Mouse (Mus musculus) heart, embryonic 16.5 days (tissue): ENCODE measurements at regions not wholly inside any gene's neighbourhood (a gene's known extent, or its start where the extent isn't known, plus 50 kb on each side); places are given as distances from the start of the nearest gene placed in this dataset.

ENCODE experiments used
- ATAC-seq: fragments of 200-750 bp; cut with Nextera tagmentation; replicated peaks from 2 replicates; pipeline ENCODE4 v1.8.0; 2017; ENCODE audit warnings: moderate number of reproducible peaks; ENCODE audit not compliant: insufficient read depth, low FRiP score; ENCODE audit errors: extremely low read depth
- H3K27ac ChIP-seq: fragments of 300-500 bp; sonication (generic); 2 replicates; pipeline ENCODE4 v1.5.1; 2014; ENCODE audit warnings: mild to moderate bottlenecking, low read length, control low read depth, moderate library complexity
- H3K27me3 ChIP-seq: fragments of 300-500 bp; sonication (generic); 2 replicates; pipeline ENCODE4 v1.6.1; 2014; ENCODE audit warnings: low read length, mixed read lengths; ENCODE audit not compliant: control insufficient read depth, insufficient read depth
- H3K36me3 ChIP-seq: fragments of 300-500 bp; sonication (generic); 2 replicates; pipeline ENCODE4 v1.6.1; 2014; ENCODE audit not compliant: control insufficient read depth, insufficient read depth
- H3K4me1 ChIP-seq: fragments of 300-500 bp; sonication (generic); 2 replicates; pipeline ENCODE4 v1.6.1; 2014; ENCODE audit warnings: low read length, mixed read lengths; ENCODE audit not compliant: control insufficient read depth, insufficient read depth
- H3K4me2 ChIP-seq: fragments of 300-500 bp; sonication (generic); 2 replicates; pipeline ENCODE4 v1.6.1; 2014; ENCODE audit warnings: low read depth, mild to moderate bottlenecking, control low read depth, low read length
- H3K4me3 ChIP-seq: fragments of 300-500 bp; sonication (generic); 2 replicates; pipeline ENCODE4 v1.5.1; 2014; ENCODE audit warnings: mild to moderate bottlenecking, control low read depth, low read length
- H3K9ac ChIP-seq: fragments of 300-500 bp; sonication (generic); 2 replicates; pipeline ENCODE4 v1.6.1; 2014; ENCODE audit warnings: low read length, control low read depth
- H3K9me3 ChIP-seq: fragments of 300-500 bp; sonication (generic); replicated peaks from 2 replicates; pipeline ENCODE4 v1.6.1; 2016; ENCODE audit warnings: low read length; ENCODE audit not compliant: control insufficient read depth
- WGBS: fragments of 180-500 bp; shearing (Covaris S2); extraction: QIAGEN DNeasy Blood & Tissue Kit; methylation state at CpG from one replicate; pipeline ENCODE4 v1.1.7; 2014; 5-methylcytosine and 5-hydroxymethylcytosine counted together

DNA sequence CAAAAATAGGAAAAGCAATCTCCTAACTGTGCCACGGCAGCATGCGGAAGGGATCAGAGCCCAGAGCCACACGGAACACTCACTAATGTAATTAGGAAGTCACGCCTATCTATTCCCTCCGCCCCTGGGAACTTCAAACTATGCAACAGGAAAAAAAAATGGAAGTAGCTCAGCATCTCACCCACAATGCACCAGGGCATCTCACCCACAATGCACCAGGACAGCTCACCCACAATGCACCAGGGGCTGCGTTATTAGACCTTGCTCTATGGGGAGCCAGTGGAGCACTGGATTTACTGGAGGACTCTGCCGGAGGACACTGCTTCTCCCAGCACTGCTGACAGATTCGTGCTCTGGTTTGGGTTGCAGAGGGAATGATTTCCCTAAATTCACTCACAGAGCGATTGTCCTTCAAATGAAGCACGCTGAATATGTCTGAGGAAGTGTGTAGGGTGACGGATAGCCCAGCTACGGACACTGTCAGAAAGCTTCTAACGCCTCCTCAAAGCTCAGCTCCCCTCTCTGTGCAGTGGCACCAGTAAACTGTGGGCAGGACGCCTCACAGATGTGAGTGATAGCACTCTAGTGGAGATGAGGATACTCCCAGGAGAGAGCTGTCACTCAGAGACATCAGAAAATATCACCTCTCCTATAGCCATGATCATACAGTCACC, 51.8 kb upstream of the Mbnl2 start:
- Histone ChIP-seq H3K9ac (no peak overlapping the region), H3K27ac (no peak overlapping the region), H3K27me3 (no peaks in the 10 kb centered on the region), H3K4me1 (no peaks in the 10 kb centered on the region), H3K4me2 (no peak overlapping the region), H3K9me3 (peaks cover 8% of the 10 kb centered on the region; the same call in 1 of the 2 replicates), H3K4me3 (no peak overlapping the region), H3K36me3 (no peaks in the 10 kb centered on the region)
- WGBS: 79% methylated on average over 14 of the region's 14 CpGs
- ATAC-seq: no peak

DNA sequence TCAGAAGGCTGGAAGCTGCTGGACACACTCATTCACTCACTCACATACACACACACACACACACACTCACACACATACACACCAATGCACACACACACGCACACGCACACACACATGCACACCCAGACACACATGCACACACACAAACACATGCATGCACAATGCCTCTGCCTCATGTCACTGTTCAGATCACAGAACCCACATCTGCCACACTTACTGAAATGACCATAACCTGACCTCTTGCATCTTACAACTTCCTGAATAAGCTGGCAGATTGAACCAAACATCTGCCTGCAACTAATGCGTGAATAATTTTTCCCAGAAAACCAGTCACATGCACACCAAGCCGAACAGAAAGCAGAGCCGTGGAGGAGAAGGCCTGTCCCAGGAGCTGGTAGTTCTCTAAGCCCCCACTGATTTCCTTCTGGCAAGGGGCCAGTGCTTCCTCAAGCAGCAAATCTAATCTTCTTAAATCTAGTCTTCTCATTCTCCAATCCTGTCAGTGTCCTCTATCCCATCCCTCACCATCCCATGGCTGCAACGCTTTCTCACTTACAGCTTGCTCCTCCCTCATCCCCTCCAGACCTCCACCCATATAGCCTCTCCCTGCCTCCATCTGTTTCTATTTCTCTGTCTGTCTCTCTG, 51.1 kb upstream of the Mbnl2 start:
- H3K9me3 ChIP-seq: peaks cover 8% of the 10 kb centered on the region; the same call in 1 of the 2 replicates
- no peak overlapping the region for H3K4me3 ChIP-seq
- ATAC-seq: no peak
- no peaks in the 10 kb centered on the region for H3K36me3 ChIP-seq
- no peak overlapping the region for H3K27ac ChIP-seq
- WGBS: 64% methylated on average over 6 of the region's 6 CpGs
- no peaks in the 10 kb centered on the region for H3K4me1 ChIP-seq
- H3K9ac ChIP-seq: no peak overlapping the region
- H3K27me3 ChIP-seq: no peaks in the 10 kb centered on the region
- H3K4me2 ChIP-seq: no peak overlapping the region

DNA sequence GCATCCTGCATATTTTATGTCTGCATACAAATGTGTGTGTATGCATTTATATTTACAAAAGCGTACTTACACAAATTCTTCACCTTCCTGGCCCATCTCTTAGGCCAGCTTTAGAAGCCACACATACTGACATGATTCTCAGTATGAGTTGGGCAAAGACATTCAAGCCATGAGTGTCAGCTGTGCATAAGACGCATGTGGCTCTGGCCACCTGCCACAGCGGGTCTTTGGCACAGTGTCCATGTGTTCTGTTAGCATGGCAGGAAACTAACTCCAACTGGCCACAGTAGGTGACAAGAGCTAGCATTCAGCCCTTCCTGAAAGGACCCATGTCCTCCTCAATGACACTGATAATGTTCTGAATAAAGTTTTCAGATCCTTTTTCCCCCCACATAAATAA, 49.8 kb upstream of the Mbnl2 start:
- H3K36me3 ChIP-seq: no peaks in the 10 kb centered on the region
- H3K27me3 ChIP-seq: no peaks in the 10 kb centered on the region
- no peak overlapping the region for H3K9ac ChIP-seq
- ATAC-seq: no peak
- no peaks in the 10 kb centered on the region for H3K4me1 ChIP-seq
- no peak overlapping the region for H3K4me2 ChIP-seq
- H3K27ac ChIP-seq: no peak overlapping the region
- 75% methylated on average over 3 of the region's 3 CpGs for WGBS
- peaks cover 8% of the 10 kb centered on the region; the same call in 1 of the 2 replicates for H3K9me3 ChIP-seq
- no peak overlapping the region for H3K4me3 ChIP-seq
